Mouse (Mus musculus): ENCODE data around the gene Rab5c. TPM values are rescaled to one million over a fixed set of nuclear protein-coding genes. Genes with fewer than 3 reads are reported as not detected.

Gene Rab5c
- polyA plus RNA-seq, 1 experiment from 2014 or later: 34.7 TPM

DNA sequence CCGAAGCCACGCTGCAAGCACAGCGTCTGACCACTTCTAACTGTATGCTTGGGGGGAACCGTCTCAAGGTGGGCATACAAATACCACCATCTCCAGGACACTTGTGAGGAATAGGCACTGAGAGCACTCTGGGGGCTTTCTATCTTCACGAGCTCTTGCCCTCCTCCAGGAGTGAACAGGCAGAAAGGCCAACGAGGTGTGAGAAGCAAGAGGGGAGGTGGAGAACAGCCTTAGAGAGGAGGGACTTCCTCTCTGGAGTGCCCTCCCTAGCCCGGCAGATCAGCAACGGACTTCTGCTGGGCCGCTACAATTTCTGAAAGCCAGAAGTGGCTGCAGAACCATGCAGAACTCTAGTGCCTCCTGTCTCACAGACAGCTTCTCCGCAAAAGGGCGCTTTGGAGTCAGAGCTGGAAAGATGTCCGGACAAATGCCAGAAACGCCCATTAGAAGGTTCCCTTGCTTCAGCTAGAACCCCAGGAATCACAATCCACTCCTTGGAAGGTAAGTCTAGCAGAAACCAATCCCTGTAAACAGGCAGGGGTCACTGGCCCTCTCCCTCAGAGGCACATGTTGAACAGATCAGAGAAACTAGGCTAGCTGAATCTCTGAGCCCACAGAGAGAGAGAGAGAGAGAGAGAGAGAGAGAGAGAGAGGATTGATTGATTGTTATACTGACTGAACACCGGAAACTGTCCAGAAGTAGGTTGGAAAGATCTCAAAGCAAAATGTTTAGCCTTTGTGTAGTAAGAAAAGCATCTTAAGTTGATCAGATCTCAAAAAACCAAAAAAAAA, 1.9 kb downstream of the Rab5c start:
- Histone ChIP-seq H3K4me3 (replicated peaks; ENCODE audit: low read depth, low read length) (no peak overlapping the region), H3K9me3 (replicated peaks; ENCODE audit: low read length) (no peaks in the 10 kb centered on the region), H3K9ac (ENCODE audit: low read depth, low read length) (peak overlapping the region; percentile 96), H3K36me3 (ENCODE audit: insufficient read depth, low read length) (no peaks in the 10 kb centered on the region), H3K27ac (0 out of 2 replicates have a peak overlapping the region, but pooled peaks have one; percentile 0), H3K4me1 (replicated peaks; ENCODE audit: insufficient read depth, low read length) (peaks cover 18% of the 10 kb centered on the region), H3K4me2 (ENCODE audit: low read length) (peak overlapping the region; percentile 73), H3K27me3 (ENCODE audit: insufficient read depth, low read length) (no peaks in the 10 kb centered on the region)
- TF ChIP-seq CTCF (IDR thresholded peaks at IDR 0.05; ENCODE audit: low read depth): no peak
- WGBS: 69% methylated on average over 14 of the region's 14 CpGs
- no peak for DNase-seq (ENCODE audit: low spot score)
- no peak for ATAC-seq (replicated peaks; ENCODE audit: low FRiP score, low read depth)

DNA sequence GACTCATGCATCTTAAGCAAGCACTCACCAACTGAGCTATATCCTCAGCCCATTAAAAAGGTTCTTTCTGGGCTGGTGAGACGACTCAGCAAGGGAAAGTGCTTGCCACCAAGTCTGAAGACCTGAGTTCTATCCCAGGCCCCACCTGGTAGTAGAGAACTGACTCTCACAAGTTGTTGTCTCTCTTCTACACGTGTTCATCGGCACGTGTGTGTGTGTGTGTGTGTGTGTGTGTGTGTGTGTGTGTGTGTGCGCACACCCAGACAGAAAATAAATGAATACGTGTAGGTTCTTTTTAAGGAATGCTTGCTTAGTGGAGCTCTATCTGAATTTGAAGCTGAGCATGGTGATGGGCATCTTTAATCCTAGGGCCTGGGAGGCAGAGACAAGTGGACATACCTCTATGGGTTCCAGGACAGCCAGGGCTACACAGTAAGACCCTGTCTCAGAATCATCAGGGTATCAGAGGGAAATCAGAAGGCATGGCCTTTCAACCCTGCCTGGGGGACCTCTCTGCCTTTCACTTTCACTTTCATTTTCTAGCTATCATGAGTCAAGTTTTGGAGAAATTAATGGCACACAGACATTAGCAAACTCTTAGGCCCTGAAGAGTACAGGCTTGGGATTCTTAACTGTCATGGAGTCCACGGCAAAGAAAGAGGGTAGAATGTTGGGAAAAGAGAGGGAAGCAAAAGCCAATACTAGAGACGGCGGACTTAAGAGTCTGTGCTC, 2.7 kb downstream of the Rab5c start:
- Histone ChIP-seq H3K4me2 (ENCODE audit: low read length) (peak overlapping the region; percentile 73), H3K4me3 (replicated peaks; ENCODE audit: low read depth, low read length) (no peak overlapping the region), H3K27ac (no peak overlapping the region), H3K36me3 (ENCODE audit: insufficient read depth, low read length) (no peaks in the 10 kb centered on the region), H3K27me3 (ENCODE audit: insufficient read depth, low read length) (no peaks in the 10 kb centered on the region), H3K9me3 (replicated peaks; ENCODE audit: low read length) (no peaks in the 10 kb centered on the region), H3K4me1 (replicated peaks; ENCODE audit: insufficient read depth, low read length) (peaks cover 18% of the 10 kb centered on the region), H3K9ac (ENCODE audit: low read depth, low read length) (peak overlapping the region; percentile 96; the same call in 1 of the 2 replicates)
- no peak for TF ChIP-seq CTCF (IDR thresholded peaks at IDR 0.05; ENCODE audit: low read depth)
- ATAC-seq (replicated peaks; ENCODE audit: low FRiP score, low read depth): no peak
- WGBS: 88% methylated on average over 9 of the region's 9 CpGs
- DNase-seq (ENCODE audit: low spot score): no peak

DNA sequence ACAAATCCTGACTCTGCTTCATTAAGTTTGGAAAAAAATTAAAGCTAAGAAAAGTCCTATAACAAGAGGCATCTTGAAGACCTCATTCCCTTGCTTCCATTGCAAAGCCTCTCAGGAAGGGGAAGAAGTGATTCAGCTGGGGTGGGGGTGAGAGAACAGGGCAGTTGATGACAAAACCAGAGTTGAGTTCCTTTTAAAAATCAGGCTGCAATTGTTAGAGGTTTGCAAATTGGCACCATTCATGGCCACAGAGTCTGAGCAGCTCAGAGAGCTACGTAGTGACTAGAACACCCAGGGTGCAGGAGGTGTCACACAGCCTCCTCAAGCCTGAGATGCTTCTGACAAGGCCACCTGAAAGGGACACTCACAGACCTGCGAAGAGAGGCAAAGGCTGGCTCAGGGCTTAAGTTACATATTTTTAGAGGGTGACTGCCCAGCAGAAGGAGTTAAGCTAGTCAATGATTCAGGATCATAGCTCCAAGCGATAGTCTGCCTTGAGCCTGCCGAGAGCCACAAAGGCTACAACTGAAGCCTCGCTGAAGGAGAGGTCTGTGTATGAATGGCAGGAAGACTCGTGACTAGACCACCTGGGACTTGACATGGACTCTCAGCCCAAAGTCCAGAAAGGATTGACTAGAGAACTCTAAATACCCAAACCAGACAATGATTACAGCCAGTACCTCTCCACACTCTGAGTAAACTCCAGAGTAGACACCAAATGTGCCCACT, 7.4 kb downstream of the Rab5c start:
- H3K4me1 ChIP-seq (replicated peaks; ENCODE audit: insufficient read depth, low read length): 0 out of 2 replicates have a peak, but pooled peaks cover under 1% of the 10 kb centered on the region
- H3K4me3 ChIP-seq (replicated peaks; ENCODE audit: low read depth, low read length): no peak overlapping the region
- 77% methylated on average over 6 of the region's 6 CpGs for WGBS
- TF ChIP-seq CTCF (IDR thresholded peaks at IDR 0.05; ENCODE audit: low read depth): no peak
- no peaks in the 10 kb centered on the region for H3K27me3 ChIP-seq (ENCODE audit: insufficient read depth, low read length)
- no peaks in the 10 kb centered on the region for H3K36me3 ChIP-seq (ENCODE audit: insufficient read depth, low read length)
- H3K4me2 ChIP-seq (ENCODE audit: low read length): no peak overlapping the region
- peak; percentile 29 for DNase-seq (ENCODE audit: low spot score)
- peak overlapping the region; percentile 36; the same call in 1 of the 2 replicates for H3K27ac ChIP-seq
- no peak overlapping the region for H3K9ac ChIP-seq (ENCODE audit: low read depth, low read length)
- ATAC-seq (replicated peaks; ENCODE audit: low FRiP score, low read depth): peak; percentile 81
- H3K9me3 ChIP-seq (replicated peaks; ENCODE audit: low read length): no peaks in the 10 kb centered on the region

DNA sequence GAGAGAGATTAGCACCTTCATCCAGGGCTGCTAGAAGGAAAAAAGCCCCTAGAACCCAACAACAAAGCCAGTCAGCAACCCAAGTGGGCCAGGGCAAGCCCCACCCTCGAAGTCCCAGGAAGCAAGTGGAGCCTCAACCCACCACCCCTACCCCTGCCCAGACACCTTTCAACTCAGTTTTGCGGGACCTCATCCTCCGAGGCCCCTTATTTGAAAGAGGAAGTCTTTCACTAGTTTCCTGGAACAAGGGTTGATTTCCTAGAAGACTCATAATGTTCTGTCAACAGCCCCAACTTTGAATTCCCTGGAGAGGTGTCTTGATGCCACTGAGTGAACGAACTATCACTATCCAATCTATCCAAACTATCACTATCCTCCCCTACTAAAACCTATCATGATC, 8.0 kb downstream of the Rab5c start:
- ATAC-seq (replicated peaks; ENCODE audit: low FRiP score, low read depth): no peak
- peaks cover 5% of the 10 kb centered on the region; the same call in 1 of the 2 replicates for H3K4me1 ChIP-seq (replicated peaks; ENCODE audit: insufficient read depth, low read length)

DNA sequence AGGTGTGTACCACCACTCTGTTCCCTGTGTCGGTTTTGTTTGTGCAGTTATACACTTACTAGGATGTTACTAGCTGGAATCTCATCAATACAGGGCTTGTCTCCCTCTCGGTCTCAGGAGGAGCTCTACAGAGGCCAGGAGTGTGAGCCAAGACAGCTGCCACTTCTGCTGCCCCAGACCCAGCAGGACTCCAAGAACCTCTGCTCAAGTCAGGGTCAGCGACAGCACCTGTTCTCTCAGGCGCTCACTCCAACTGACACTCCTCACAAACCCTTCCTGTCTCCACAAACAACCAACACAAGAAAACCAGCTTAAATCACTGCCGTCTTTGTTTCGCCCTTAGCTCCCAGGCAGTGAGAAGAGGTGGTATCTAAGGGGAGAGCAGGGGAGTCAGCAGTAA, 9.4 kb downstream of the Rab5c start:
- H3K4me3 ChIP-seq (replicated peaks; ENCODE audit: low read depth, low read length): no peak overlapping the region
- H3K27ac ChIP-seq: no peak overlapping the region
- no peak for ATAC-seq (replicated peaks; ENCODE audit: low FRiP score, low read depth)
- H3K4me1 ChIP-seq (replicated peaks; ENCODE audit: insufficient read depth, low read length): peaks cover 9% of the 10 kb centered on the region; the same call in 1 of the 2 replicates
- no peaks in the 10 kb centered on the region for H3K36me3 ChIP-seq (ENCODE audit: insufficient read depth, low read length)
- 77% methylated on average over 6 of the region's 6 CpGs for WGBS
- H3K4me2 ChIP-seq (ENCODE audit: low read length): no peak overlapping the region
- no peaks in the 10 kb centered on the region for H3K9me3 ChIP-seq (replicated peaks; ENCODE audit: low read length)
- H3K27me3 ChIP-seq (ENCODE audit: insufficient read depth, low read length): no peaks in the 10 kb centered on the region
- TF ChIP-seq CTCF (IDR thresholded peaks at IDR 0.05; ENCODE audit: low read depth): no peak
- DNase-seq (ENCODE audit: low spot score): no peak
- no peak overlapping the region for H3K9ac ChIP-seq (ENCODE audit: low read depth, low read length)

More for the DNA sequence above, 8.0 kb downstream of the Rab5c start:
- H3K4me3 ChIP-seq (replicated peaks; ENCODE audit: low read depth, low read length): no peak overlapping the region
- no peaks in the 10 kb centered on the region for H3K27me3 ChIP-seq (ENCODE audit: insufficient read depth, low read length)
- TF ChIP-seq CTCF (IDR thresholded peaks at IDR 0.05; ENCODE audit: low read depth): no peak
- H3K9me3 ChIP-seq (replicated peaks; ENCODE audit: low read length): no peaks in the 10 kb centered on the region
- H3K4me2 ChIP-seq (ENCODE audit: low read length): no peak overlapping the region
- DNase-seq (ENCODE audit: low spot score): no peak
- no peak overlapping the region for H3K9ac ChIP-seq (ENCODE audit: low read depth, low read length)
- 79% methylated on average over 4 of the region's 4 CpGs for WGBS
- H3K27ac ChIP-seq: peak overlapping the region; percentile 36; the same call in 1 of the 2 replicates
- H3K36me3 ChIP-seq (ENCODE audit: insufficient read depth, low read length): no peaks in the 10 kb centered on the region

DNA sequence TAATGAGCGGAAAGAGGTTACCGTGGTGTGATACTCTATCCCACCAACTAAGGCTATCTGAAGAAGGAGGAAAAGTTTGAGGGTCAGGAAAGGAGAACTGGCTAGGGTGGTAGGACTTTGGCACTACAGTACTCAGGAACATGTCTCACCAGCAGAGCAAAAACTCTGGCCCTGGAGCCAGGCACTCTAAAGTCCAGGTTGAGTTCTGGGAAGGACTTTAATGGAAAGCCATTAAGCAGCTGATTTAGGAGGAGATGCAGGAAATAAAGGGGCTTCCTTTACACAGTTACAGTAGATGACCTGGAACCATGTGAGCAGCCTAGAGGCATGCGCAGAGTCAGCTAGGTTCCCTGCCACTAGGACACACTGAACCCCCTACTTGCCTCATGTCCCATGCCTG, 10.8 kb downstream of the Rab5c start:
- H3K27ac ChIP-seq: no peak overlapping the region
- DNase-seq (ENCODE audit: low spot score): no peak
- H3K4me1 ChIP-seq (replicated peaks; ENCODE audit: insufficient read depth, low read length): peaks cover 9% of the 10 kb centered on the region; the same call in 1 of the 2 replicates
- ATAC-seq (replicated peaks; ENCODE audit: low FRiP score, low read depth): no peak; the same call in 1 of the 2 replicates
- no peaks in the 10 kb centered on the region for H3K27me3 ChIP-seq (ENCODE audit: insufficient read depth, low read length)
- no peak for TF ChIP-seq CTCF (IDR thresholded peaks at IDR 0.05; ENCODE audit: low read depth)
- H3K4me3 ChIP-seq (replicated peaks; ENCODE audit: low read depth, low read length): no peak overlapping the region
- H3K36me3 ChIP-seq (ENCODE audit: insufficient read depth, low read length): no peaks in the 10 kb centered on the region
- H3K4me2 ChIP-seq (ENCODE audit: low read length): no peak overlapping the region
- no peak overlapping the region for H3K9ac ChIP-seq (ENCODE audit: low read depth, low read length)
- H3K9me3 ChIP-seq (replicated peaks; ENCODE audit: low read length): no peaks in the 10 kb centered on the region
- WGBS: 79% methylated on average over 3 of the region's 3 CpGs
